Mouse (Mus musculus) heart, embryonic 11.5 days (tissue): ENCODE data around the gene Fancd2os. TPM values are rescaled to one million over a fixed set of nuclear protein-coding genes. Genes with fewer than 3 reads are reported as not detected.

Experiments used
- ATAC-seq: fragments of 200-750 bp; cut with Nextera tagmentation; replicated peaks from 2 replicates; pipeline ENCODE4 v1.8.0; 2017; ENCODE audit warnings: moderate library complexity; ENCODE audit not compliant: insufficient number of reproducible peaks, low FRiP score, low TSS enrichment
- H3K27ac ChIP-seq: fragments of 300-500 bp; sonication (generic); 2 replicates; pipeline ENCODE4 v1.5.1; 2014; ENCODE audit warnings: mild to moderate bottlenecking, low read depth, low read length
- H3K27me3 ChIP-seq: fragments of 300-500 bp; sonication (generic); 2 replicates; pipeline ENCODE4 v1.6.1; 2014; ENCODE audit warnings: mild to moderate bottlenecking, low read length, mixed read lengths; ENCODE audit not compliant: control insufficient read depth, insufficient read depth
- H3K36me3 ChIP-seq: fragments of 300-500 bp; sonication (generic); 2 replicates; pipeline ENCODE4 v1.6.1; 2014; ENCODE audit warnings: mild to moderate bottlenecking, low read length, moderate library complexity, mixed read lengths; ENCODE audit not compliant: control insufficient read depth, insufficient read depth
- H3K4me1 ChIP-seq: fragments of 300-500 bp; sonication (generic); 2 replicates; pipeline ENCODE4 v1.6.1; 2014; ENCODE audit warnings: low read length; ENCODE audit not compliant: control insufficient read depth, insufficient read depth
- H3K4me2 ChIP-seq: fragments of 300-500 bp; sonication (generic); 2 replicates; pipeline ENCODE4 v1.6.1; 2014; ENCODE audit warnings: mild to moderate bottlenecking, moderate library complexity
- H3K4me3 ChIP-seq: fragments of 300-500 bp; sonication (generic); 2 replicates; pipeline ENCODE4 v1.5.1; 2014; ENCODE audit warnings: low read depth, low read length
- H3K9ac ChIP-seq: fragments of 300-500 bp; sonication (generic); 2 replicates; pipeline ENCODE4 v1.6.1; 2014; ENCODE audit warnings: mild to moderate bottlenecking, low read depth, low read length, moderate library complexity
- H3K9me3 ChIP-seq: fragments of 300-500 bp; sonication (generic); replicated peaks from 2 replicates; pipeline ENCODE4 v1.6.1; 2016; ENCODE audit warnings: low read length; ENCODE audit not compliant: control insufficient read depth
- WGBS: fragments of 180-500 bp; shearing (Covaris S2); extraction: QIAGEN DNeasy Blood & Tissue Kit; methylation state at CpG from one replicate; pipeline ENCODE4 v1.1.7; 2014; ENCODE audit not compliant: insufficient replicate concordance; 5-methylcytosine and 5-hydroxymethylcytosine counted together
- polyA plus RNA-seq: library from polyadenylated mRNA; unstranded; fragments of >200 nt; fragmentation: Nextera tagmentation; extraction: Ambion mirVana; gene quantifications from 2 replicates; pipeline ENCODE4 v1.2.1, GENCODE M21; 2014

Gene Fancd2os
- polyA plus RNA-seq, 1 experiment from 2014 or later, result 0.57 TPM

- H3K9me3 ChIP-seq, result no peaks in the 10 kb centered on the region
- peaks cover 31% of the 10 kb centered on the region for H3K36me3 ChIP-seq
- 89% methylated on average over 7 of the region's 7 CpGs for WGBS
- no peak overlapping the region for H3K27ac ChIP-seq
- ATAC-seq, result no peak
- no peak overlapping the region for H3K4me2 ChIP-seq
- H3K27me3 ChIP-seq, result no peaks in the 10 kb centered on the region
- H3K4me1 ChIP-seq, result peaks cover 20% of the 10 kb centered on the region
- H3K9ac ChIP-seq, result no peak overlapping the region
- no peak overlapping the region for H3K4me3 ChIP-seq
Measured at GRCm38 (mm10) chr6:113614152-113614551, 13.6 kb upstream of the Fancd2os start.

- peak overlapping the region; percentile 65 for H3K27ac ChIP-seq
- H3K4me3 ChIP-seq, result no peak overlapping the region
- peaks cover 20% of the 10 kb centered on the region for H3K4me1 ChIP-seq
- H3K9me3 ChIP-seq, result no peaks in the 10 kb centered on the region
- peak overlapping the region; percentile 57 for H3K4me2 ChIP-seq
- peak overlapping the region; percentile 39; the same call in 1 of the 2 replicates for H3K9ac ChIP-seq
- H3K36me3 ChIP-seq, result peaks cover 25% of the 10 kb centered on the region
- ATAC-seq, result no peak
- WGBS, result 39% methylated on average over 8 of the region's 8 CpGs
- no peaks in the 10 kb centered on the region for H3K27me3 ChIP-seq
Measured at GRCm38 (mm10) chr6:113612258-113612969, 11.9 kb upstream of the Fancd2os start.

GRCm38 (mm10) chr6:113609293-113609692, 8.8 kb upstream of the Fancd2os start:
- H3K27ac ChIP-seq, result no peak overlapping the region
- H3K36me3 ChIP-seq, result peaks cover 5% of the 10 kb centered on the region; the same call in 1 of the 2 replicates
- no peaks in the 10 kb centered on the region for H3K27me3 ChIP-seq
- H3K9me3 ChIP-seq, result no peaks in the 10 kb centered on the region
- peaks cover 28% of the 10 kb centered on the region for H3K4me1 ChIP-seq
- 84% methylated on average over 7 of the region's 7 CpGs for WGBS
- ATAC-seq, result no peak
- H3K4me3 ChIP-seq, result no peak overlapping the region
- no peak overlapping the region for H3K9ac ChIP-seq
- no peak overlapping the region for H3K4me2 ChIP-seq

- ATAC-seq, result no peak
- WGBS, result 84% methylated on average over 6 of the region's 6 CpGs
Measured at GRCm38 (mm10) chr6:113608871-113609270, 8.4 kb upstream of the Fancd2os start.

GRCm38 (mm10) chr6:113605224-113605545, 4.7 kb upstream of the Fancd2os start:
- H3K27me3 ChIP-seq, result no peaks in the 10 kb centered on the region
- H3K36me3 ChIP-seq, result no peaks in the 10 kb centered on the region
- H3K9ac ChIP-seq, result peak overlapping the region; percentile 95
- H3K4me3 ChIP-seq, result peak overlapping the region; percentile 91
- peak overlapping the region; percentile 74 for H3K27ac ChIP-seq
- WGBS, result 2% methylated on average over 10 of the region's 10 CpGs
- no peak for ATAC-seq
- H3K4me2 ChIP-seq, result peak overlapping the region; percentile 66
- no peaks in the 10 kb centered on the region for H3K9me3 ChIP-seq
- H3K4me1 ChIP-seq, result peaks cover 8% of the 10 kb centered on the region; the same call in 1 of the 2 replicates

More at GRCm38 (mm10) chr6:113608871-113609270, 8.4 kb upstream of the Fancd2os start:
- H3K27ac ChIP-seq, result no peak overlapping the region
- no peak overlapping the region for H3K4me3 ChIP-seq
- H3K4me2 ChIP-seq, result no peak overlapping the region
- no peaks in the 10 kb centered on the region for H3K27me3 ChIP-seq
- H3K9ac ChIP-seq, result no peak overlapping the region
- H3K9me3 ChIP-seq, result no peaks in the 10 kb centered on the region
- peaks cover under 1% of the 10 kb centered on the region; the same call in 1 of the 2 replicates for H3K36me3 ChIP-seq
- peaks cover 28% of the 10 kb centered on the region for H3K4me1 ChIP-seq

- no peaks in the 10 kb centered on the region for H3K36me3 ChIP-seq
- H3K4me2 ChIP-seq, result peak within 1 kb of the TSS; percentile 66
- no peaks in the 10 kb centered on the region for H3K27me3 ChIP-seq
- H3K9me3 ChIP-seq, result no peaks in the 10 kb centered on the region
- H3K4me1 ChIP-seq, result peaks cover 8% of the 10 kb centered on the region; the same call in 1 of the 2 replicates
- H3K27ac ChIP-seq, result peak within 1 kb of the TSS; percentile 74
- H3K9ac ChIP-seq, result peak within 1 kb of the TSS; percentile 95
- under 1% methylated on average over 58 of the region's 65 CpGs for WGBS
- peak within 1 kb of the TSS; percentile 91 for H3K4me3 ChIP-seq
- peak; percentile 92 for ATAC-seq
Measured at GRCm38 (mm10) chr6:113604432-113605223, 4.1 kb upstream of the Fancd2os start, which contains the start of gene Brk1. Brk1 (plus strand) TSS chr6:113604772.

GRCm38 (mm10) chr6:113603993-113604392, 3.5 kb upstream of the Fancd2os start:
- Histone ChIP-seq H3K4me1 (peaks cover 8% of the 10 kb centered on the region; the same call in 1 of the 2 replicates), H3K36me3 (no peaks in the 10 kb centered on the region), H3K9me3 (no peaks in the 10 kb centered on the region), H3K27me3 (no peaks in the 10 kb centered on the region), H3K4me3 (peak overlapping the region; percentile 91), H3K9ac (peak overlapping the region; percentile 95), H3K4me2 (peak overlapping the region; percentile 66), H3K27ac (no peak overlapping the region; the same call in 1 of the 2 replicates)
- WGBS, result 46% methylated on average over 12 of the region's 12 CpGs
- no peak for ATAC-seq

GRCm38 (mm10) chr6:113602821-113603220, 2.3 kb upstream of the Fancd2os start:
- Histone ChIP-seq H3K36me3 (no peaks in the 10 kb centered on the region), H3K4me3 (no peak overlapping the region), H3K27me3 (no peaks in the 10 kb centered on the region), H3K4me2 (no peak overlapping the region), H3K9me3 (no peaks in the 10 kb centered on the region), H3K4me1 (peaks cover 8% of the 10 kb centered on the region; the same call in 1 of the 2 replicates), H3K9ac (no peak overlapping the region), H3K27ac (no peak overlapping the region)
- ATAC-seq, result no peak
- 89% methylated on average over 6 of the region's 6 CpGs for WGBS
